Mouse (Mus musculus) hindbrain, embryonic 15.5 days (tissue): ENCODE measurements around the gene Tesk2. TPM values are rescaled to one million over a fixed set of nuclear protein-coding genes. Genes with fewer than 3 reads are reported as not detected.

Source experiments
- ATAC-seq: fragments of 200-750 bp; cut with Nextera tagmentation; 2 replicates; pipeline ENCODE4 v1.8.0; 2017; ENCODE audit warnings: low read depth, moderate number of reproducible peaks, moderate TSS enrichment; ENCODE audit not compliant: low FRiP score
- H3K27ac ChIP-seq: fragments of 300-500 bp; sonication (generic); replicated peaks from 2 replicates; pipeline ENCODE4 v1.5.1; 2015; ENCODE audit warnings: mild to moderate bottlenecking, inconsistent platforms
- H3K27me3 ChIP-seq: fragments of 300-500 bp; sonication (generic); 2 replicates; pipeline ENCODE4 v1.6.1; 2015; ENCODE audit warnings: control low read depth, inconsistent platforms
- H3K36me3 ChIP-seq: fragments of 300-500 bp; sonication (generic); 2 replicates; pipeline ENCODE4 v1.6.1; 2015; ENCODE audit warnings: control low read depth, inconsistent platforms
- H3K4me1 ChIP-seq: fragments of 300-500 bp; sonication (generic); replicated peaks from 2 replicates; pipeline ENCODE4 v1.6.1; 2015; ENCODE audit warnings: control low read depth, inconsistent platforms
- H3K4me2 ChIP-seq: fragments of 300-500 bp; sonication (generic); 2 replicates; pipeline ENCODE4 v1.6.1; 2015; ENCODE audit warnings: moderate library complexity, mild to moderate bottlenecking, inconsistent platforms
- H3K4me3 ChIP-seq: fragments of 300-500 bp; sonication (generic); 2 replicates; pipeline ENCODE4 v1.5.1; 2015; ENCODE audit warnings: mild to moderate bottlenecking, inconsistent platforms
- H3K9ac ChIP-seq: fragments of 300-500 bp; sonication (generic); 2 replicates; pipeline ENCODE4 v1.6.1; 2015; ENCODE audit warnings: inconsistent platforms
- H3K9me3 ChIP-seq: fragments of 300-500 bp; sonication (generic); 2 replicates; pipeline ENCODE4 v1.6.1; 2016; ENCODE audit warnings: control low read depth, inconsistent platforms
- WGBS: fragments of 180-500 bp; shearing (Covaris S2); methylation state at CpG from one replicate; pipeline ENCODE4 v1.1.7; 2015; 5-methylcytosine and 5-hydroxymethylcytosine counted together
- polyA plus RNA-seq: library from polyadenylated mRNA; unstranded; fragments of >200 nt; fragmentation: Nextera tagmentation; extraction: Ambion mirVana; gene quantifications from 2 replicates; pipeline ENCODE4 v1.2.1, GENCODE M21; 2015

Gene Tesk2
- polyA plus RNA-seq, 1 experiment from 2014 or later: 2.6 TPM

GRCm38 (mm10) chr4:116722230-116722629 lies 1.5 kb downstream of the Tesk2 start:
- ATAC-seq: no peak
- H3K27me3 ChIP-seq: 0 out of 2 replicates have a peak, but pooled peaks cover 3% of the 10 kb centered on the region
- no peaks in the 10 kb centered on the region for H3K36me3 ChIP-seq
- H3K9ac ChIP-seq: no peak overlapping the region
- H3K27ac ChIP-seq: no peak overlapping the region
- H3K4me1 ChIP-seq: peaks cover 11% of the 10 kb centered on the region
- peak overlapping the region; percentile 96 for H3K4me2 ChIP-seq
- H3K9me3 ChIP-seq: no peaks in the 10 kb centered on the region
- WGBS: 42% methylated on average over 7 of the region's 7 CpGs
- H3K4me3 ChIP-seq: no peak overlapping the region

GRCm38 (mm10) chr4:116725444-116725843 lies 4.7 kb downstream of the Tesk2 start:
- no peak overlapping the region for H3K9ac ChIP-seq
- WGBS: 91% methylated on average over 5 of the region's 5 CpGs
- H3K4me2 ChIP-seq: no peak overlapping the region
- H3K4me3 ChIP-seq: no peak overlapping the region
- no peak overlapping the region for H3K27ac ChIP-seq
- ATAC-seq: no peak
- no peaks in the 10 kb centered on the region for H3K9me3 ChIP-seq
- no peaks in the 10 kb centered on the region for H3K36me3 ChIP-seq
- H3K4me1 ChIP-seq: peaks cover 5% of the 10 kb centered on the region; the same call in 1 of the 2 replicates
- H3K27me3 ChIP-seq: 0 out of 2 replicates have a peak, but pooled peaks cover 3% of the 10 kb centered on the region

GRCm38 (mm10) chr4:116727401-116727800 lies 6.7 kb downstream of the Tesk2 start:
- Histone ChIP-seq H3K27me3 (0 out of 2 replicates have a peak, but pooled peaks cover 3% of the 10 kb centered on the region), H3K9me3 (no peaks in the 10 kb centered on the region), H3K4me2 (no peak overlapping the region), H3K27ac (no peak overlapping the region), H3K4me1 (0 out of 2 replicates have a peak, but pooled peaks cover 1% of the 10 kb centered on the region), H3K9ac (no peak overlapping the region), H3K4me3 (no peak overlapping the region), H3K36me3 (no peaks in the 10 kb centered on the region)
- 78% methylated on average over 3 of the region's 3 CpGs for WGBS
- no peak for ATAC-seq

GRCm38 (mm10) chr4:116729532-116729931 lies 8.8 kb downstream of the Tesk2 start:
- H3K9me3 ChIP-seq: no peaks in the 10 kb centered on the region
- H3K36me3 ChIP-seq: no peaks in the 10 kb centered on the region
- no peak overlapping the region for H3K27ac ChIP-seq
- ATAC-seq: no peak
- no peaks in the 10 kb centered on the region for H3K27me3 ChIP-seq
- no peak overlapping the region for H3K4me3 ChIP-seq
- no peak overlapping the region for H3K4me2 ChIP-seq
- H3K4me1 ChIP-seq: no peaks in the 10 kb centered on the region
- H3K9ac ChIP-seq: no peak overlapping the region
- WGBS: 94% methylated on average over 3 of the region's 3 CpGs

- H3K4me2 ChIP-seq: no peak overlapping the region
- H3K36me3 ChIP-seq: no peaks in the 10 kb centered on the region
- H3K27me3 ChIP-seq: no peaks in the 10 kb centered on the region
- H3K4me3 ChIP-seq: no peak overlapping the region
- no peak overlapping the region for H3K9ac ChIP-seq
- ATAC-seq: no peak
- 86% methylated on average over 9 of the region's 9 CpGs for WGBS
- H3K9me3 ChIP-seq: no peaks in the 10 kb centered on the region
- H3K27ac ChIP-seq: no peak overlapping the region
- no peaks in the 10 kb centered on the region for H3K4me1 ChIP-seq
Observed at GRCm38 (mm10) chr4:116731077-116731476, 10.3 kb downstream of the Tesk2 start.

- no peak overlapping the region for H3K27ac ChIP-seq
- no peaks in the 10 kb centered on the region for H3K9me3 ChIP-seq
- 76% methylated on average over 5 of the region's 5 CpGs for WGBS
- H3K9ac ChIP-seq: no peak overlapping the region
- H3K36me3 ChIP-seq: no peaks in the 10 kb centered on the region
- no peaks in the 10 kb centered on the region for H3K27me3 ChIP-seq
- no peak for ATAC-seq
- no peak overlapping the region for H3K4me2 ChIP-seq
- no peak overlapping the region for H3K4me3 ChIP-seq
- H3K4me1 ChIP-seq: no peaks in the 10 kb centered on the region
Observed at GRCm38 (mm10) chr4:116732355-116732754, 11.6 kb downstream of the Tesk2 start.

- Histone ChIP-seq H3K9ac (no peak overlapping the region), H3K4me3 (no peak overlapping the region), H3K4me2 (no peak overlapping the region), H3K9me3 (no peaks in the 10 kb centered on the region), H3K27ac (no peak overlapping the region), H3K4me1 (no peaks in the 10 kb centered on the region), H3K27me3 (no peaks in the 10 kb centered on the region), H3K36me3 (no peaks in the 10 kb centered on the region)
- 90% methylated on average over 2 of the region's 2 CpGs for WGBS
- ATAC-seq: no peak
Observed at GRCm38 (mm10) chr4:116734996-116735395, 14.2 kb downstream of the Tesk2 start.

GRCm38 (mm10) chr4:116738972-116739751 lies 18.4 kb downstream of the Tesk2 start:
- 86% methylated on average over 9 of the region's 9 CpGs for WGBS
- Histone ChIP-seq H3K36me3 (no peaks in the 10 kb centered on the region), H3K27me3 (no peaks in the 10 kb centered on the region), H3K9ac (no peak overlapping the region), H3K4me3 (no peak overlapping the region), H3K27ac (no peak overlapping the region), H3K9me3 (no peaks in the 10 kb centered on the region), H3K4me2 (no peak overlapping the region), H3K4me1 (no peaks in the 10 kb centered on the region)
- ATAC-seq: no peak

- Histone ChIP-seq H3K27me3 (no peaks in the 10 kb centered on the region), H3K9ac (no peak overlapping the region), H3K36me3 (no peaks in the 10 kb centered on the region), H3K4me2 (no peak overlapping the region), H3K27ac (no peak overlapping the region), H3K4me1 (no peaks in the 10 kb centered on the region), H3K4me3 (no peak overlapping the region), H3K9me3 (no peaks in the 10 kb centered on the region)
- no peak for ATAC-seq
- 92% methylated on average over 2 of the region's 2 CpGs for WGBS
Observed at GRCm38 (mm10) chr4:116749750-116750149, 29.0 kb downstream of the Tesk2 start.

- 86% methylated on average over 2 of the region's 2 CpGs for WGBS
- H3K4me2 ChIP-seq: no peak overlapping the region
- no peak for ATAC-seq
- H3K9ac ChIP-seq: no peak overlapping the region
- H3K4me1 ChIP-seq: no peaks in the 10 kb centered on the region
- no peak overlapping the region for H3K4me3 ChIP-seq
- H3K36me3 ChIP-seq: no peaks in the 10 kb centered on the region
- no peak overlapping the region for H3K27ac ChIP-seq
- H3K9me3 ChIP-seq: no peaks in the 10 kb centered on the region
- H3K27me3 ChIP-seq: no peaks in the 10 kb centered on the region
Observed at GRCm38 (mm10) chr4:116761914-116762313, 41.2 kb downstream of the Tesk2 start.

GRCm38 (mm10) chr4:116764001-116764400 lies 43.3 kb downstream of the Tesk2 start:
- no peak overlapping the region for H3K27ac ChIP-seq
- no peaks in the 10 kb centered on the region for H3K4me1 ChIP-seq
- no peak overlapping the region for H3K4me3 ChIP-seq
- H3K9me3 ChIP-seq: no peaks in the 10 kb centered on the region
- ATAC-seq: no peak
- no peaks in the 10 kb centered on the region for H3K27me3 ChIP-seq
- WGBS: 91% methylated on average over 5 of the region's 5 CpGs
- no peaks in the 10 kb centered on the region for H3K36me3 ChIP-seq
- H3K4me2 ChIP-seq: no peak overlapping the region
- no peak overlapping the region for H3K9ac ChIP-seq

GRCm38 (mm10) chr4:116768510-116768909 lies 47.8 kb downstream of the Tesk2 start:
- Histone ChIP-seq H3K27ac (no peak overlapping the region), H3K36me3 (no peaks in the 10 kb centered on the region), H3K4me2 (no peak overlapping the region), H3K4me1 (no peaks in the 10 kb centered on the region), H3K27me3 (no peaks in the 10 kb centered on the region), H3K9ac (no peak overlapping the region), H3K4me3 (no peak overlapping the region), H3K9me3 (no peaks in the 10 kb centered on the region)
- no peak for ATAC-seq
- WGBS: 86% methylated on average over 5 of the region's 5 CpGs

GRCm38 (mm10) chr4:116769060-116769459 lies 48.3 kb downstream of the Tesk2 start:
- Histone ChIP-seq H3K9ac (no peak overlapping the region), H3K4me1 (no peaks in the 10 kb centered on the region), H3K9me3 (no peaks in the 10 kb centered on the region), H3K36me3 (no peaks in the 10 kb centered on the region), H3K27ac (no peak overlapping the region), H3K27me3 (no peaks in the 10 kb centered on the region), H3K4me2 (no peak overlapping the region), H3K4me3 (no peak overlapping the region)
- ATAC-seq: no peak
